ENCODE assay signal across 22 mouse cellular contexts in the genomic region with DNA sequence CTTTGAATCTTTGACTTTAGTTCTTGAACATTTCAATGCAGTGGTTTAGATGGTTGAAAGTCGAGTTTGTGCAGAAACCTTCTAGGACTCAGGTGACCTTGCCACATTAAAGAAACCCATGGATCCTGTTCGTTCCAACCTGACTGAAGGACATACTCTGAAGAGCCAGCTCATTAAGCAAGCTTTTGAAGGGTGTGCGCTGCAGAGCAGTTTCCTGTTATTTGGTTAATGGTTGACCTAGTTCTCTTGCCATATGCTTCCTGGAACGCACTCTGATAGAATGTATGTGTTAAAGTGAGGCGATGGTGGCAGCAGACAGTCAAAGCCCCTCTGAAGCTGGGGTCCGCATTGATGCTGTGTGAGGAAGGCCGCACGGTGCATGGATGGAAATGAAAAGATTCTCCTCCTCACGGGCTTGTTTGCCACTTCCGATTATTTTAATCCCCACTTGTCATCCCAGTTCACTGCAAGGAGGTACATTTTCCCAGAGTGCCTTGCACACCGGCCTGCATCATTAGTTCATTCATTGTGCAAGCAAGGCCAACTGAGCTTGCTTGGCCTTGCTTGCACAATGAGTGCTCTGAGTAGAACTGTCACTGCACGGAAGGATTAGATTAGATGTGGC. TPM values are rescaled to one million over a fixed set of nuclear protein-coding genes. Genes with fewer than 3 reads are reported as not detected.
A peak's percentile ranks its signal among the peaks of the same experiment; 100 is the strongest.
DNase-seq lines count a peak whose midpoint lies in the region; ATAC-seq and TF ChIP-seq lines count a peak whose summit lies in the region.
"Had no signal": no experiment of that assay in that cellular context is flagged by ENCODE, and none has a peak within 500 bp of the region (broad histone marks: within the 10 kb centered on the region; RNA-seq: fewer than 3 reads in every experiment).

No protein-coding gene starts in this region.

- no peak for TF ChIP-seq POLR2A in heart, adult 2 months (IDR thresholded peaks at IDR 0.05; ENCODE audit: insufficient read depth, low read depth, low read length)

- intact Hi-C loops in heart, adult 2 months (cut with DNase I) = loop anchor here (5.0 to 10.0 kb wide), 2 partner anchors 33 to 375 kb away; no protein-coding TSS in a partner anchor

- peak; percentile 77 for DNase-seq in heart, adult 11 months
- DNase-seq in heart, adult 2 months = no peak
- DNase-seq in kidney, postnatal 0 days (ENCODE audit: low spot score) = peak; percentile 33
- no peak for DNase-seq in kidney, postnatal 10 days
- no peak for DNase-seq in neural tube, embryonic 10.5 days (ENCODE audit: extremely low spot score, low spot score)
- no peak for DNase-seq in thymus, postnatal 10 days (ENCODE audit: low spot score in 2 of 2)
- DNase-seq: adrenal gland, postnatal 10 days; cerebellum, adult 18-20 months; cerebellum, postnatal 14 days; forebrain, postnatal 0 days; gastrocnemius, postnatal 25 days; heart, postnatal 4 days; kidney, adult 2 months; liver, embryonic 13.5 days; thymus, postnatal 14 days had no signal

- TF ChIP-seq CTCF in heart, adult 2 months (IDR thresholded peaks at IDR 0.05) = no peak
- no peak for TF ChIP-seq CTCF in kidney, postnatal 0 days (IDR thresholded peaks at IDR 0.05; ENCODE audit: low read depth)

- H3K27me3 ChIP-seq in heart, adult 2 months (ENCODE audit: control insufficient read depth, insufficient read depth, low read length) = no peaks in the 10 kb centered on the region
- no peaks in the 10 kb centered on the region for H3K27me3 ChIP-seq in kidney, postnatal 0 days (ENCODE audit: insufficient read depth, low read length)
- no peaks in the 10 kb centered on the region for H3K27me3 ChIP-seq in neural tube, embryonic 15.5 days (replicated peaks)
- H3K27me3 ChIP-seq: embryonic facial prominence, embryonic 12.5 days; liver, embryonic 13.5 days had no signal

- peaks cover 24% of the 10 kb centered on the region for H3K4me1 ChIP-seq in heart, adult 2 months (ENCODE audit: control insufficient read depth, insufficient read depth, low read length)
- peaks cover 33% of the 10 kb centered on the region for H3K4me1 ChIP-seq in kidney, postnatal 0 days (replicated peaks; ENCODE audit: insufficient read depth, low read length)
- H3K4me1 ChIP-seq in neural tube, embryonic 15.5 days = peaks cover 49% of the 10 kb centered on the region
- H3K4me1 ChIP-seq: liver, embryonic 13.5 days had no signal

- 88% methylated on average over 12 of the region's 12 CpGs for WGBS in heart, adult 2 months
- WGBS in kidney, postnatal 0 days = 71% methylated on average over 12 of the region's 12 CpGs
- WGBS in neural tube, embryonic 15.5 days = 85% methylated on average over 12 of the region's 12 CpGs

- H3K36me3 ChIP-seq in heart, adult 2 months (ENCODE audit: control insufficient read depth, insufficient read depth, low read length) = peaks cover 6% of the 10 kb centered on the region
- H3K36me3 ChIP-seq in kidney, postnatal 0 days (ENCODE audit: insufficient read depth, low read length) = no peaks in the 10 kb centered on the region
- no peaks in the 10 kb centered on the region for H3K36me3 ChIP-seq in neural tube, embryonic 15.5 days
- H3K36me3 ChIP-seq: liver, embryonic 13.5 days had no signal

- H3K79me2 ChIP-seq in heart, adult 2 months (replicated peaks; ENCODE audit: control insufficient read depth, insufficient read depth, low read length) = no peaks in the 10 kb centered on the region

- no peak overlapping the region for H3K4me3 ChIP-seq in heart, adult 2 months
- no peak overlapping the region for H3K4me3 ChIP-seq in kidney, postnatal 0 days (replicated peaks; ENCODE audit: low read depth, low read length)
- no peak overlapping the region for H3K4me3 ChIP-seq in neural tube, embryonic 15.5 days (replicated peaks)
- H3K4me3 ChIP-seq: embryonic facial prominence, embryonic 12.5 days; left cerebral cortex, adult 2 months; liver, embryonic 13.5 days; midbrain, embryonic 10.5 days; myocyte had no signal

- no peak for TF ChIP-seq EP300 in heart, adult 2 months (IDR thresholded peaks at IDR 0.05; ENCODE audit: insufficient read depth, low read depth, low read length)

- H3K9ac ChIP-seq in heart, adult 2 months (ENCODE audit: low read depth, low read length) = no peak overlapping the region
- H3K9ac ChIP-seq in kidney, postnatal 0 days (ENCODE audit: low read depth, low read length) = no peak overlapping the region
- no peak overlapping the region for H3K9ac ChIP-seq in neural tube, embryonic 15.5 days (replicated peaks)
- H3K9ac ChIP-seq: embryonic facial prominence, embryonic 12.5 days; forebrain, postnatal 0 days; liver, embryonic 13.5 days had no signal

- H3K4me2 ChIP-seq in kidney, postnatal 0 days (ENCODE audit: low read length) = no peak overlapping the region
- H3K4me2 ChIP-seq in neural tube, embryonic 15.5 days = no peak overlapping the region
- H3K4me2 ChIP-seq: embryonic facial prominence, embryonic 12.5 days; liver, embryonic 13.5 days had no signal

- no peaks in the 10 kb centered on the region for H3K9me3 ChIP-seq in kidney, postnatal 0 days (replicated peaks; ENCODE audit: low read length)
- no peaks in the 10 kb centered on the region for H3K9me3 ChIP-seq in neural tube, embryonic 15.5 days (replicated peaks)
- H3K9me3 ChIP-seq: embryonic facial prominence, embryonic 12.5 days; liver, embryonic 13.5 days; midbrain, embryonic 10.5 days had no signal

- no peak for ATAC-seq in kidney, postnatal 0 days (replicated peaks; ENCODE audit: low FRiP score, low read depth)
- no peak for ATAC-seq in neural tube, embryonic 15.5 days (ENCODE audit: low FRiP score)
- ATAC-seq: forebrain, postnatal 0 days; hindbrain, embryonic 16.5 days; midbrain, embryonic 16.5 days had no signal

- H3K27ac ChIP-seq in heart, adult 2 months = no peak overlapping the region
- H3K27ac ChIP-seq in kidney, postnatal 0 days = no peak overlapping the region
- H3K27ac ChIP-seq in neural tube, embryonic 15.5 days (replicated peaks) = peak overlapping the region; percentile 18; the same call in 1 of the 2 replicates
- H3K27ac ChIP-seq: embryonic facial prominence, embryonic 12.5 days; left cerebral cortex, adult 2 months; liver, embryonic 13.5 days; midbrain, embryonic 10.5 days had no signal

RNA-seq across cellular contexts. Expression of a gene that starts 24.9 kb away (rescaled TPM):
- total RNA-seq in heart, adult 2 months (2021) = 1 to 10 TPM; 7.5 to 7.6 TPM
- 5.0 and 5.4 TPM in 2 replicates for polyA plus RNA-seq in heart, adult 2 months (2012; rRNA removed)
- 2.6 and 2.9 TPM in 2 replicates for polyA plus RNA-seq in kidney, postnatal 0 days (2015; fragmentation: Nextera tagmentation; extraction: Ambion mirVana)
- 8.2 and 9.2 TPM in 2 replicates for polyA plus RNA-seq in neural tube, embryonic 15.5 days (2015; fragmentation: Nextera tagmentation; extraction: Ambion mirVana)

Comparison
In these comparisons a context has a peak if more than half of its experiments do, and no peak if none do; other contexts are left out.
1. DNase-seq: peak in heart, adult 11 months (single experiment) and kidney, postnatal 0 days (single experiment); none in heart, adult 2 months (0 of 2), kidney, postnatal 10 days (single experiment), neural tube, embryonic 10.5 days (single experiment) and thymus, postnatal 10 days (0 of 2).